Mouse (Mus musculus) CH12F3 (cell line): ENCODE results near the gene Lbhd2.

Experiments used
- in situ Hi-C: fragments of 300-500 bp; cut with MboI; formaldehyde crosslinking; loops from 2 replicates; pipeline ENCODE4 v1.14.3; 2020; ENCODE audit warnings: low sequenced_read_pairs

Lbhd2 gene

GRCm38 (mm10) chr12:111401454-111402184, 5.0 kb upstream of the Lbhd2 start:
- in situ Hi-C loops: loop anchor here (10.0 kb wide), 1 partner anchor 127 kb away; the partner anchor contains the start of gene Amn

- in situ Hi-C loops: loop anchor here (10.0 kb wide), 1 partner anchor 130 kb away; the partner anchor contains the start of gene Amn
Observed at GRCm38 (mm10) chr12:111404880-111405279, 1.7 kb upstream of the Lbhd2 start.

- in situ Hi-C loops: loop anchor here (10.0 kb wide), 1 partner anchor 135 kb away; the partner anchor contains the start of gene Amn
Observed at GRCm38 (mm10) chr12:111409583-111409982, 3.0 kb downstream of the Lbhd2 start.

- in situ Hi-C loops: no loop called here
Observed at GRCm38 (mm10) chr12:111411631-111412355, 5.2 kb downstream of the Lbhd2 start.

GRCm38 (mm10) chr12:111412581-111413284, 6.1 kb downstream of the Lbhd2 start:
- in situ Hi-C loops: no loop called here

- in situ Hi-C loops: no loop called here
Observed at GRCm38 (mm10) chr12:111413300-111413699, 6.7 kb downstream of the Lbhd2 start.

GRCm38 (mm10) chr12:111416921-111417779, 10.5 kb downstream of the Lbhd2 start, which contains the start of gene Exoc3l4:
Gene Exoc3l4 (plus strand): TSS chr12:111417017.
- in situ Hi-C loops: no loop called here

GRCm38 (mm10) chr12:111419918-111420317, 13.3 kb downstream of the Lbhd2 start:
- in situ Hi-C loops: no loop called here

- in situ Hi-C loops: no loop called here
Observed at GRCm38 (mm10) chr12:111420946-111421709, 14.5 kb downstream of the Lbhd2 start.

- in situ Hi-C loops: no loop called here
Observed at GRCm38 (mm10) chr12:111422852-111423251, 16.2 kb downstream of the Lbhd2 start.

GRCm38 (mm10) chr12:111423570-111424129, 17.0 kb downstream of the Lbhd2 start:
- in situ Hi-C loops: no loop called here

GRCm38 (mm10) chr12:111424547-111424946, 17.9 kb downstream of the Lbhd2 start:
- in situ Hi-C loops: no loop called here

GRCm38 (mm10) chr12:111425258-111425657, 18.6 kb downstream of the Lbhd2 start:
- in situ Hi-C loops: loop anchor here (5.0 kb wide), 1 partner anchor 37 kb away; no protein-coding TSS in a partner anchor

GRCm38 (mm10) chr12:111425789-111426460, 19.3 kb downstream of the Lbhd2 start:
- in situ Hi-C loops: loop anchor here (5.0 kb wide), 1 partner anchor 36 kb away; no protein-coding TSS in a partner anchor

GRCm38 (mm10) chr12:111427438-111428113, 21.0 kb downstream of the Lbhd2 start:
- in situ Hi-C loops: loop anchor here (5.0 kb wide), 1 partner anchor 35 kb away; no protein-coding TSS in a partner anchor

- in situ Hi-C loops: loop anchor here (5.0 kb wide), 1 partner anchor 34 kb away; no protein-coding TSS in a partner anchor
Observed at GRCm38 (mm10) chr12:111428364-111428763, 21.8 kb downstream of the Lbhd2 start.

GRCm38 (mm10) chr12:111428961-111429911, 22.6 kb downstream of the Lbhd2 start:
- in situ Hi-C loops: loop anchor here (5.0 kb wide), 1 partner anchor 33 kb away; no protein-coding TSS in a partner anchor
